Mouse (Mus musculus) c-Kit-positive CD71-positive TER-119-negative erythroid progenitor cells, embryonic 14.5 days (primary cell): ENCODE measurements around the gene Prkag1.

Experiments used
- DNase-seq: peaks from one replicate; pipeline ENCODE4 v3.0.0-alpha.2; 2013; ENCODE audit warnings: low read depth

Gene Prkag1

GRCm38 (mm10) chr15:98771813-98772425 is 59.4 kb downstream of the Prkag1 start:
- no peak for DNase-seq

- no peak for DNase-seq
Observed at GRCm38 (mm10) chr15:98768259-98768658, 63.1 kb downstream of the Prkag1 start.

GRCm38 (mm10) chr15:98765929-98766328 is 65.4 kb downstream of the Prkag1 start:
- DNase-seq = no peak
